Mouse (Mus musculus): ENCODE results near the gene Lpcat3. TPM values are rescaled to one million over a fixed set of nuclear protein-coding genes. Genes with fewer than 3 reads are reported as not detected.

The Lpcat3 gene
- polyA plus RNA-seq, 1 experiment from 2014 or later = 47.2 TPM

DNA sequence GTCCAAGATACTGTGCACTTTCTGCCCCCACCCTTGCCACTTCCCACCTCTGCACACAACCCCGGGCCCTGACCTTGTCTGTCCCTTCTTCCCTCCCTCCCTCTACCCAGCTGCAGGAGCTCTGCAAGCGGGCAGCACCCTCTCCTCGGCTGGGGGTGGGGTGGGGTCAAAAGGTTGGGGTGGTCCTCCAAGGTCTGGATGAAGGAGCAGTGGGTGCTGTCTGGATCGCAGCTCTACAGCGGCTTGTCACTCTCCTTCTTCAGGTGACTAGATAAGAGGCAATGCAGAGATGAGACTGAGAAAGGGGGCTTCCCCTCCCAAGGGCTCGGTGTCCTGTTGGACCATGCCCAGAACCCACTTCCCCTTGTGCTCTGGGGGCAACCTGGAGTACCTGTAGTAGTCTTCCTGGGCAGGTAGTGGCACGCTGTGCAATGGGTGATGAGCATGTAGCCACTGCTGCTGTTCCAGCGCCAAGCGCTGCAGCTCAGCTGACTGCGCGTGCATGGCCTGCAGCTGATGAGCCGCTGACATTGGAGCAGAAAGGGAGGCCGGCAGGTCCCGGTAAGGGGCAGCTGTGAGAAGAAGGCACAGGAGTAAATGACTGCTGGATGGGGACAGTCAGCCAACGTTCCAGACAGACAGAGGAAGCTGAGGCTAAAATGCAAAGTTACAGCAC lies 80.2 kb downstream of the Lpcat3 start:
- ATAC-seq (ENCODE audit: low FRiP score) = no peak
- Histone ChIP-seq H3K4me1 (peaks cover 59% of the 10 kb centered on the region), H3K27ac (replicated peaks) (peak overlapping the region; percentile 10; the same call in 1 of the 2 replicates), H3K4me3 (replicated peaks) (no peak overlapping the region), H3K36me3 (peaks cover 42% of the 10 kb centered on the region), H3K27me3 (replicated peaks) (no peaks in the 10 kb centered on the region), H3K4me2 (no peak overlapping the region), H3K9ac (replicated peaks) (no peak overlapping the region), H3K9me3 (replicated peaks) (no peaks in the 10 kb centered on the region)
- WGBS = 91% methylated on average over 15 of the region's 15 CpGs

DNA sequence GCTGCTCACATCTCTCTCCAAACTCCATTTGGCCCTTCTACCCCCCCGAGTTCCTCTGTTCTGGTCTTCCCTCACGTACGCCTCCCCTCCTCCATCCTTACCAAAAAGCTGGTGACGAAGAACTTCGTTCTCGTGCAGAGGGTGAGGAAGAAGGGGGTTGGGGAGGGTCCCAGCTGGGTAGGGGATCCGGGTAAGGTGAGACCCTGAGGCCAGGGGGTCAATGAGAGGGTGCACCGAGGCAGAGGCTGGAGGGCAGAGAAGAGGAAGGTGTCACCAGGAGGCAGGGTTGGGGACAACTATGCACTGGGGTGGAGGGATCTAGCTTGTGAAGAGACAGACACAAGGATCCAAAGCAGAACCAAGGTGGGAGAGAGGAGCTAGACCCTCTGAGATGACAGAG lies 80.8 kb downstream of the Lpcat3 start:
- peaks cover 49% of the 10 kb centered on the region for H3K36me3 ChIP-seq
- H3K4me2 ChIP-seq = no peak overlapping the region
- H3K4me1 ChIP-seq = peaks cover 57% of the 10 kb centered on the region
- no peak overlapping the region for H3K9ac ChIP-seq (replicated peaks)
- H3K9me3 ChIP-seq (replicated peaks) = no peaks in the 10 kb centered on the region
- H3K27ac ChIP-seq (replicated peaks) = no peak overlapping the region
- 88% methylated on average over 8 of the region's 8 CpGs for WGBS
- no peak for ATAC-seq (ENCODE audit: low FRiP score)
- no peak overlapping the region for H3K4me3 ChIP-seq (replicated peaks)
- H3K27me3 ChIP-seq (replicated peaks) = no peaks in the 10 kb centered on the region

DNA sequence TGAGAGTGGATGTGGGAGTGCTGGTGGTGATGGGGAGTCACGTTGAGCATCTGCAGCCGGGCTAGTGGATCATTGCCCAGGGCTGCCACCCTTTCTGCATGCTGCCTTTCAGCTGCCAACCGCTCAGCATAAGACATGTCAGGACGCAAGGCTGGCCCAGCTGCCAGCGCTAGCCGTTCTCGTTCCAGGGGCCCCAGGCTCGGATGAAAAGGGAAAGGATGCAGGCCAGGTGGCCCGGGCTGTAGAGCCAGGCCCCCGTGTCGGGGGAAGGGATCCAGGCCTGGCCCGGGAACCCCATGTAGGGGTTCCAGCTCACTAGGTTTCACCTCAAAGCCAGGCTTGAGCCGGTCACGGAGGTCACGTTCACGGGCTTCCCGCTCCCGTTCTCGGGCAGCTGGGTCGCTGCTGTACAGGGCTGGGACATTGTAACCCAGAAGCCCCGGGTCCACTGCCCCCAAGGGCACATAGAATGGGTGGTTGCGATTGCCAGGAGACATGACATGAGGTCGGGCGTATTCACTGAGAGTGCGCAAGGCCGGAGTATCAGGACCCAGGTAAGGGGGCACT lies 82.0 kb downstream of the Lpcat3 start:
- Histone ChIP-seq H3K4me2 (peak overlapping the region; percentile 81), H3K9me3 (replicated peaks) (no peaks in the 10 kb centered on the region), H3K27ac (replicated peaks) (peak overlapping the region; percentile 87), H3K4me3 (replicated peaks) (peak overlapping the region; percentile 44), H3K36me3 (peaks cover 61% of the 10 kb centered on the region), H3K27me3 (replicated peaks) (no peaks in the 10 kb centered on the region), H3K9ac (replicated peaks) (peak overlapping the region; percentile 42; the same call in 1 of the 2 replicates), H3K4me1 (peaks cover 45% of the 10 kb centered on the region)
- ATAC-seq (ENCODE audit: low FRiP score) = peak; percentile 1
- WGBS = 73% methylated on average over 26 of the region's 26 CpGs

DNA sequence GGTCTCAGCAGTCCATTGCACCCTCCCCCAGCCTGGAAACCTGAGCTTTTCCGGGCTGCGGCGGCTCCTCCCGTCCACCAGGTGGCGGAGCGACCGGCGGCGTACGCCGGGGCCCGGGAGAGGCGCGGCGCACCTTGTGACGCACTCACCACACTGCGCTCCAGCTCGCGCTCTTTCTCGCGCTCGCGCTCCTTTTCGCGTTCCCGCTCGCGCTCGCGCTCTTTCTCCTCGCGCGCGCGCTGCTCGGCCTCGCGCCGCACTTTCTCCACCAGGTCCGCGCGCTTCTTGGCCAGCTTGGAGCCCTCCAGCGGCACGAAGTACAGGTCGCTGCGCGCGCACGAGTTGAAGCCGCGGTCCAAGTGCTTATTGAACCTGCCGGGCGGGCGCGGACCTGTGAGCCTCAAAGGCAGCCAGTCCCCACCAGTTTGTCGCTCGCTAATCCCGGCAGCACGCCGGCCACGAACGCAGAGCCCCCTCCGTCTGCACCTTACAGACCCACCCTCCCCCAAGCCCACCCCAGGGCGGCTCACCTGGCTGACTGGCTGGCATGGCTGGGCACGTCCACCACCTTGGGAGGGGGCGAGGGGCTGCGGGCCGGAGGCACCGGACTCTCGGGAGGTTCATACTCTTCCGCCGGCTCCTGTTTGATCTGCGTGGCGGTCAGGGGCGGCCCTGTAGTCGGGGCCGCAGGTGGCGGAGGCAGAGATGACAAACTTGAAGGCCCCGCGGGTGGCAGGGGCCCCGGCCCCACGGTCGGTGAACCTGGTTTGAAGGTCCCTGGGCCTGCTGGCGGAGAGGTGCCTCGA lies 82.9 kb downstream of the Lpcat3 start:
- WGBS = under 1% methylated on average over 84 of the region's 85 CpGs
- H3K4me2 ChIP-seq = peak overlapping the region; percentile 81
- peaks cover 47% of the 10 kb centered on the region for H3K4me1 ChIP-seq
- H3K27ac ChIP-seq (replicated peaks) = peak overlapping the region; percentile 87
- peaks cover 62% of the 10 kb centered on the region for H3K36me3 ChIP-seq
- no peaks in the 10 kb centered on the region for H3K27me3 ChIP-seq (replicated peaks)
- H3K4me3 ChIP-seq (replicated peaks) = peak overlapping the region; percentile 44
- peak overlapping the region; percentile 57 for H3K9ac ChIP-seq (replicated peaks)
- H3K9me3 ChIP-seq (replicated peaks) = no peaks in the 10 kb centered on the region
- peak; percentile 82 for ATAC-seq (ENCODE audit: low FRiP score)

DNA sequence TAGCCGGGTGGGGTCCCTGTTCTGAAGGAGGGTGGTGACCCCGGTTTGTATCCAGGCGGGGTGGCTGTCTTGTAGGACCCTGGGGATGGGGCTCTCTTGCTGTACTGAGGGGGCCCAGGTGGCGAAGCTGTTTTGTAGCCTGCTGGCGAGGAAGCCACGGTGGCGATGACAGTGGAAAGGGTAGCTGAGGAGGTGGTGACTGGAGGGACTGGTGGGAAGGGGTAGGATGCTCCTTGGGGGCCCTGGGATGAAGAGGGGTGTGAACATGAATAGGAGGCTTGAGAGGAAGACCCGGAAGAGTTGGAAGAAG lies 83.4 kb downstream of the Lpcat3 start:
- peak overlapping the region; percentile 87 for H3K27ac ChIP-seq (replicated peaks)
- peak overlapping the region; percentile 81 for H3K4me2 ChIP-seq
- ATAC-seq (ENCODE audit: low FRiP score) = no peak; the same call in 1 of the 2 replicates
- peak overlapping the region; percentile 57 for H3K9ac ChIP-seq (replicated peaks)
- H3K4me1 ChIP-seq = peaks cover 48% of the 10 kb centered on the region
- peak overlapping the region; percentile 44 for H3K4me3 ChIP-seq (replicated peaks)
- H3K27me3 ChIP-seq (replicated peaks) = no peaks in the 10 kb centered on the region
- no peaks in the 10 kb centered on the region for H3K9me3 ChIP-seq (replicated peaks)
- peaks cover 62% of the 10 kb centered on the region for H3K36me3 ChIP-seq
- WGBS = 10% methylated on average over 8 of the region's 8 CpGs

DNA sequence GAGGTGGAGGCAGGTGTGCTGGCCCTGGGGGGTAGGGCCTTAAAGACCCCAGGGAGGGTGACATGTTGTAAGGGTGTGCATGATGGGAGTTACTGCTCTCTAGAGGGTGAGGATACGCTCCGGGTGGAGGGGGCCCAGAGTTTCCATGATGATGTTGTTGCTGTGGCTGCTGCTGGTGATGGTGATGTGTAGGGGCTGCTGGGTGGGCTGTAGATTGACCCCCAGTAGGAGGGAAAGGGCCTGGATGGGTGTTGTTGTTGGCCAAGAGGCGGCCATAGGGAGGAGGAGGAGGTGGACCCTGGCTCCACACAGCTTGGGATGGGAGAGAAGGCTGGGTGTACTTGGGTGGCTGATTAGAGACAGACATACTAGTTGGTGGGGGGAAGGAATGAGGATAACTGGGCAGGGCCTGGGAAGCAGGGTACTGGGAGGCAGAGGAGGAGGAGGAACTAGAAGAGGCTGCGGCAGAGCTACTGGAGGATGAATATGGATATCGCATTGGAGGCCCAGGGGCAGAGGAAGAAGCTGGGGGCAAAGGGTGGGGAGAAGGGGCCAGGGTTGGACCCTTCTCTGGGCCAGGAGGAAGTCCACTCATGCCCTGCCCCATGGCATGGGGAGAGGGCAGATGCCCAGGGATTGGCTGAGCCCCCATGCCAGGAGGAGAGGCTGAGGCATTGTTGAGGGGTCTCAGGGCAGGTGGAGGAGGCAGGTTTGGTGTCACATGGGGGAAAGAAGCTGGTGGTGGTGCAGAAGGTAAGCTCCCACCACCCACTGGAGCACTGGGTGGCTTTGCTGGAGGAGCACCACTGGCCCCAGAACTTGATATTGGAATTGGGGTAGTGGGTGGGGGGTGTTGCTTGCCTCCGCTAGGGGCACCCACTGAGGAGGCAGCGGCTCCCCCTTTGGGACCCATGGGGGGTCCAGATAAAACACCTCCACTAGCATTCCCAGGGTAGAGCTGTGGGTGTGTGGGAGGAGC lies 84.1 kb downstream of the Lpcat3 start:
- 82% methylated on average over 7 of the region's 7 CpGs for WGBS
- ATAC-seq (ENCODE audit: low FRiP score) = no peak
- Histone ChIP-seq H3K4me2 (peak overlapping the region; percentile 81), H3K4me3 (replicated peaks) (no peak overlapping the region), H3K4me1 (peaks cover 46% of the 10 kb centered on the region), H3K27me3 (replicated peaks) (no peaks in the 10 kb centered on the region), H3K9me3 (replicated peaks) (no peaks in the 10 kb centered on the region), H3K27ac (replicated peaks) (peak overlapping the region; percentile 87), H3K36me3 (peaks cover 62% of the 10 kb centered on the region), H3K9ac (replicated peaks) (0 out of 2 replicates have a peak overlapping the region, but pooled peaks have one; percentile 10)

DNA sequence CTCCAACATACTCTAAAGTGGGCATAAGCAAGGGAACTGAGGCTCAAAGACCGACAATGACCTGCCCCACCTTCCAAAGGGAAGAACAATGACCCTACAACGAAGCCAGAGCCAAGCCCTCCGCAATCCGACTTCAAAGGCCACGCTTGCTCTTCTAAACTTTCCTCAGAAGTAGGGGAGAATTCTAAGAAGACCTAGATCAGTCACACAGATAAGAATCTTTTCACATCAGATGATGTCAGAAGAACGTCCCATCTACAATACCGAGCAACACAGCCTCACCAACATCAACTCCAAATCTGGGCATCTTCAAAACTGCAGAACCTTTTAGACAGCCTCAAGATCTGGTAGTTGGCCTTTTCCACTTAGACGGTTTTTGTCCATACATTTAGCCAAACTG lies 87.6 kb downstream of the Lpcat3 start:
- H3K27ac ChIP-seq (replicated peaks) = no peak overlapping the region
- peaks cover 61% of the 10 kb centered on the region for H3K4me1 ChIP-seq

DNA sequence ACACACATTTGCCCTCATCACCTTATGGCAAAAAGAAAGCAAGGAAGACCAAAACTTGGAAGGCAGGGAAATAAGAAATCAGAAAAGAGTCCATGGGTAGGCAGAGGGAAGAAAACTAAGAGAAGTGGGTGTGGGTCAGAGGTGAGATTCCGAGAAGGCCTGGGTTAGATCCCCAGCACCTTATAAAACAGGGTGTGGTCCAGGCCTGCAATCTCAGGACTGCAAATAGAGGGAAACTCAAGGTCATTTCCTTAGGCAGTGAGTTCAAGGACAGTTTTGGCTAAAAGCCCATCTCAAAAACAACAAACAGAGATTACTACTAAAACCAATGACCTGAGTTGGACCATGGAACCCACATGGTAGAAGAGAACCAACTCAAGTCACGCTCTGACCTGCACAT lies 91.0 kb downstream of the Lpcat3 start:
- H3K27ac ChIP-seq (replicated peaks) = no peak overlapping the region
- no peak overlapping the region for H3K9ac ChIP-seq (replicated peaks)
- peaks cover 11% of the 10 kb centered on the region for H3K36me3 ChIP-seq
- H3K9me3 ChIP-seq (replicated peaks) = no peaks in the 10 kb centered on the region
- no peaks in the 10 kb centered on the region for H3K27me3 ChIP-seq (replicated peaks)
- no peak overlapping the region for H3K4me3 ChIP-seq (replicated peaks)
- WGBS = 89% methylated on average over 2 of the region's 2 CpGs
- H3K4me2 ChIP-seq = peak overlapping the region; percentile 90
- peaks cover 66% of the 10 kb centered on the region for H3K4me1 ChIP-seq
- ATAC-seq (ENCODE audit: low FRiP score) = no peak

More for the DNA sequence above, 87.6 kb downstream of the Lpcat3 start:
- no peak overlapping the region for H3K4me2 ChIP-seq
- H3K36me3 ChIP-seq = peaks cover 34% of the 10 kb centered on the region
- H3K4me3 ChIP-seq (replicated peaks) = no peak overlapping the region
- 89% methylated on average over 8 of the region's 8 CpGs for WGBS
- no peaks in the 10 kb centered on the region for H3K27me3 ChIP-seq (replicated peaks)
- H3K9ac ChIP-seq (replicated peaks) = no peak overlapping the region
- H3K9me3 ChIP-seq (replicated peaks) = no peaks in the 10 kb centered on the region
- ATAC-seq (ENCODE audit: low FRiP score) = no peak

MicroRNAs within 50 kb of the gene (microRNA counts, 519-probe panel; counts per million panel counts)
- microRNA mmu-miR-141 (2,238 counts per million, percentile 50 among the panel's probes with 10 or more counts), microRNA mmu-miR-200c (2,838 counts per million, percentile 67 among the panel's probes with 10 or more counts)

Small RNAs within 50 kb of the gene (microRNA-seq; reads per million reads assigned to microRNA genes)
- gene Mir141 (3.6 reads per million, percentile 14 among the genes with 10 or more reads in this experiment), gene Mir200c (35.1 reads per million, percentile 39 among the genes with 10 or more reads in this experiment)

Other genes starting within 250 kb of the Lpcat3 start
- 58.0 and 62.4 TPM in 2 replicates for gene Pex5, start 248.0 kb upstream of the Lpcat3 start, polyA plus RNA-seq (2015; fragmentation: Nextera tagmentation; extraction: Ambion mirVana)
- 135 and 160 TPM in 2 replicates for gene Clstn3, start 198.2 kb upstream of the Lpcat3 start, polyA plus RNA-seq (2015; fragmentation: Nextera tagmentation; extraction: Ambion mirVana)
- gene C1rl, start 169.9 kb upstream of the Lpcat3 start, polyA plus RNA-seq (2015; fragmentation: Nextera tagmentation; extraction: Ambion mirVana) = 0.40 and 0.69 TPM in 2 replicates
- gene C1ra, start 150.6 kb upstream of the Lpcat3 start, polyA plus RNA-seq (2015; fragmentation: Nextera tagmentation; extraction: Ambion mirVana) = 0.31 and 1.4 TPM in 2 replicates
- gene C1s1, start 120.7 kb upstream of the Lpcat3 start, polyA plus RNA-seq (2015; fragmentation: Nextera tagmentation; extraction: Ambion mirVana) = 1.1 and 2.8 TPM in 2 replicates
- not detected in 2 replicates for gene C1rb, start 92.7 kb upstream of the Lpcat3 start, polyA plus RNA-seq (2015; fragmentation: Nextera tagmentation; extraction: Ambion mirVana)
- 0.20 TPM in 1 of 2 replicates, not detected in the other for gene C1s2, start 26.9 kb upstream of the Lpcat3 start, polyA plus RNA-seq (2015; fragmentation: Nextera tagmentation; extraction: Ambion mirVana)
- 99.9 and 132 TPM in 2 replicates for gene Emg1, start 49.2 kb downstream of the Lpcat3 start, polyA plus RNA-seq (2015; fragmentation: Nextera tagmentation; extraction: Ambion mirVana)
- gene Phb2, start 49.3 kb downstream of the Lpcat3 start, polyA plus RNA-seq (2015; fragmentation: Nextera tagmentation; extraction: Ambion mirVana) = 267 and 291 TPM in 2 replicates
- gene Ptpn6, start 75.7 kb downstream of the Lpcat3 start, polyA plus RNA-seq (2015; fragmentation: Nextera tagmentation; extraction: Ambion mirVana) = 4.8 and 24.7 TPM in 2 replicates
- 572 and 623 TPM in 2 replicates for gene Grcc10, start 78.3 kb downstream of the Lpcat3 start, polyA plus RNA-seq (2015; fragmentation: Nextera tagmentation; extraction: Ambion mirVana)
- gene Gm45234, start 93.0 kb downstream of the Lpcat3 start, polyA plus RNA-seq (2015; fragmentation: Nextera tagmentation; extraction: Ambion mirVana) = 0.17 TPM in 1 of 2 replicates, not detected in the other
- gene Atn1, start 93.5 kb downstream of the Lpcat3 start, polyA plus RNA-seq (2015; fragmentation: Nextera tagmentation; extraction: Ambion mirVana) = 23.1 and 24.0 TPM in 2 replicates
- gene Eno2, start 106.6 kb downstream of the Lpcat3 start, polyA plus RNA-seq (2015; fragmentation: Nextera tagmentation; extraction: Ambion mirVana) = 197 and 226 TPM in 2 replicates
- gene Lrrc23, start 116.7 kb downstream of the Lpcat3 start, polyA plus RNA-seq (2015; fragmentation: Nextera tagmentation; extraction: Ambion mirVana) = 1.5 and 1.7 TPM in 2 replicates
- gene Spsb2, start 145.6 kb downstream of the Lpcat3 start, polyA plus RNA-seq (2015; fragmentation: Nextera tagmentation; extraction: Ambion mirVana) = 7.9 and 9.2 TPM in 2 replicates
- gene Tpi1, start 151.3 kb downstream of the Lpcat3 start, polyA plus RNA-seq (2015; fragmentation: Nextera tagmentation; extraction: Ambion mirVana) = 481 and 545 TPM in 2 replicates
- gene Usp5, start 166.5 kb downstream of the Lpcat3 start, polyA plus RNA-seq (2015; fragmentation: Nextera tagmentation; extraction: Ambion mirVana) = 190 and 199 TPM in 2 replicates
- gene Cdca3, start 166.5 kb downstream of the Lpcat3 start, polyA plus RNA-seq (2015; fragmentation: Nextera tagmentation; extraction: Ambion mirVana) = 23.7 and 52.8 TPM in 2 replicates
- gene Gnb3, start 177.2 kb downstream of the Lpcat3 start, polyA plus RNA-seq (2015; fragmentation: Nextera tagmentation; extraction: Ambion mirVana) = 0.69 and 0.70 TPM in 2 replicates
- gene P3h3, start 194.7 kb downstream of the Lpcat3 start, polyA plus RNA-seq (2015; fragmentation: Nextera tagmentation; extraction: Ambion mirVana) = 22.2 and 24.0 TPM in 2 replicates
- gene Gpr162, start 201.0 kb downstream of the Lpcat3 start, polyA plus RNA-seq (2015; fragmentation: Nextera tagmentation; extraction: Ambion mirVana) = 28.9 and 33.8 TPM in 2 replicates
- 0.17 and 0.61 TPM in 2 replicates for gene Cd4, start 225.2 kb downstream of the Lpcat3 start, polyA plus RNA-seq (2015; fragmentation: Nextera tagmentation; extraction: Ambion mirVana)
- 3.2 and 3.5 TPM in 2 replicates for gene Lag3, start 248.7 kb downstream of the Lpcat3 start, polyA plus RNA-seq (2015; fragmentation: Nextera tagmentation; extraction: Ambion mirVana)

All from neural tube, embryonic 15.5 days (tissue).